Mouse (Mus musculus): ENCODE data around the gene Abca7.
A peak's percentile ranks its signal among the peaks of the same experiment; 100 is the strongest.
"Not testable (repeated sequence)": the region's sequence is repeated elsewhere in the genome, so short reads cannot be mapped to it uniquely, and the experiment has no call there.

Abca7 gene

GRCm38 (mm10) chr10:80022164-80022563, 25.9 kb downstream of the Abca7 start:
- no peak for DNase-seq (ENCODE audit: low spot score)

- no peak for DNase-seq (ENCODE audit: low spot score)
Measured at GRCm38 (mm10) chr10:80022806-80023205, 26.5 kb downstream of the Abca7 start.

GRCm38 (mm10) chr10:80023758-80024157, 27.5 kb downstream of the Abca7 start:
- DNase-seq (ENCODE audit: low spot score): no peak

GRCm38 (mm10) chr10:80024229-80025043, 28.1 kb downstream of the Abca7 start:
- DNase-seq (ENCODE audit: low spot score): no peak

- no peak for DNase-seq (ENCODE audit: low spot score)
Measured at GRCm38 (mm10) chr10:80025044-80025347, 28.7 kb downstream of the Abca7 start.

- no peak for DNase-seq (ENCODE audit: low spot score)
Measured at GRCm38 (mm10) chr10:80025463-80025862, 29.2 kb downstream of the Abca7 start.

- no peak for DNase-seq (ENCODE audit: low spot score)
Measured at GRCm38 (mm10) chr10:80025889-80026288, 29.6 kb downstream of the Abca7 start.

- DNase-seq (ENCODE audit: low spot score): no peak
Measured at GRCm38 (mm10) chr10:80027681-80028520, 31.6 kb downstream of the Abca7 start.

GRCm38 (mm10) chr10:80028521-80028846, 32.2 kb downstream of the Abca7 start:
- DNase-seq (ENCODE audit: low spot score): no peak

GRCm38 (mm10) chr10:80030191-80030590, 33.9 kb downstream of the Abca7 start:
- no peak for DNase-seq (ENCODE audit: low spot score)

- DNase-seq (ENCODE audit: low spot score): no peak
Measured at GRCm38 (mm10) chr10:80030736-80031135, 34.4 kb downstream of the Abca7 start.

- DNase-seq (ENCODE audit: low spot score): peak; percentile 75
Measured at GRCm38 (mm10) chr10:80032799-80033480, 36.6 kb downstream of the Abca7 start.

GRCm38 (mm10) chr10:80033511-80034391, 37.5 kb downstream of the Abca7 start:
- DNase-seq (ENCODE audit: low spot score): peak; percentile 39

- DNase-seq (ENCODE audit: low spot score): no peak
Measured at GRCm38 (mm10) chr10:80035148-80035547, 38.9 kb downstream of the Abca7 start.

- DNase-seq (ENCODE audit: low spot score): no peak
Measured at GRCm38 (mm10) chr10:80035686-80036085, 39.4 kb downstream of the Abca7 start.

GRCm38 (mm10) chr10:80036832-80037231, 40.5 kb downstream of the Abca7 start:
- DNase-seq (ENCODE audit: low spot score): no peak

- DNase-seq (ENCODE audit: low spot score): peak; percentile 96
Measured at GRCm38 (mm10) chr10:80039559-80039979, 43.3 kb downstream of the Abca7 start, which contains the start of gene Polr2e. Gene Polr2e (minus strand): TSS chr10:80039795.

GRCm38 (mm10) chr10:80041409-80042060, 45.2 kb downstream of the Abca7 start:
- not testable (repeated sequence) for DNase-seq (ENCODE audit: low spot score)

GRCm38 (mm10) chr10:80044087-80044486, 47.8 kb downstream of the Abca7 start:
- no peak for DNase-seq (ENCODE audit: low spot score)

GRCm38 (mm10) chr10:80045364-80045763, 49.1 kb downstream of the Abca7 start:
- not testable (repeated sequence) for DNase-seq (ENCODE audit: low spot score)

GRCm38 (mm10) chr10:80045766-80046165, 49.5 kb downstream of the Abca7 start:
- no peak for DNase-seq (ENCODE audit: low spot score)

All from urinary bladder, postnatal 25 days (tissue).